Mouse (Mus musculus) liver, embryonic 11.5 days (tissue): ENCODE measurements around the gene Kdelc2. TPM values are rescaled to one million over a fixed set of nuclear protein-coding genes. Genes with fewer than 3 reads are reported as not detected.

Experiments used
- ATAC-seq: fragments of 200-750 bp; cut with Nextera tagmentation; replicated peaks from 2 replicates; pipeline ENCODE4 v1.8.0; 2017; ENCODE audit warnings: moderate number of reproducible peaks, mild to moderate bottlenecking, moderate TSS enrichment, moderate library complexity; ENCODE audit not compliant: low FRiP score
- DNase-seq: peaks from one replicate; pipeline ENCODE4 v3.0.0-alpha.2; 2017; ENCODE audit warnings: low spot score
- H3K27ac ChIP-seq: fragments of 300-500 bp; sonication (generic); 2 replicates; pipeline ENCODE4 v1.5.1; 2014; ENCODE audit warnings: mild to moderate bottlenecking, low read depth, low read length, control low read depth
- H3K27me3 ChIP-seq: fragments of 300-500 bp; sonication (generic); replicated peaks from 2 replicates; pipeline ENCODE4 v1.6.1; 2014; ENCODE audit warnings: low read length, mixed read lengths; ENCODE audit not compliant: control insufficient read depth, insufficient read depth
- H3K36me3 ChIP-seq: fragments of 300-500 bp; sonication (generic); 2 replicates; pipeline ENCODE4 v1.6.1; 2014; ENCODE audit warnings: mild to moderate bottlenecking, low read length, moderate library complexity, mixed read lengths; ENCODE audit not compliant: control insufficient read depth, insufficient read depth
- H3K4me1 ChIP-seq: fragments of 300-500 bp; sonication (generic); replicated peaks from 2 replicates; pipeline ENCODE4 v1.6.1; 2014; ENCODE audit warnings: low read length, mixed read lengths; ENCODE audit not compliant: control insufficient read depth, insufficient read depth
- H3K4me2 ChIP-seq: fragments of 300-500 bp; sonication (generic); 2 replicates; pipeline ENCODE4 v1.6.1; 2014; ENCODE audit warnings: mild to moderate bottlenecking, control low read depth, moderate library complexity
- H3K4me3 ChIP-seq: fragments of 300-500 bp; sonication (generic); 2 replicates; pipeline ENCODE4 v1.5.1; 2014; ENCODE audit warnings: low read depth, low read length, control low read depth
- H3K9ac ChIP-seq: fragments of 300-500 bp; sonication (generic); 2 replicates; pipeline ENCODE4 v1.6.1; 2014; ENCODE audit warnings: low read depth, low read length, control low read depth
- H3K9me3 ChIP-seq: fragments of 300-500 bp; sonication (generic); 2 replicates; pipeline ENCODE4 v1.6.1; 2016; ENCODE audit warnings: low read length, inconsistent platforms, mixed read lengths; ENCODE audit not compliant: control insufficient read depth
- WGBS: fragments of 180-500 bp; shearing (Covaris S2); extraction: QIAGEN DNeasy Blood & Tissue Kit; methylation state at CpG from one replicate; pipeline ENCODE4 v1.1.7; 2014; 5-methylcytosine and 5-hydroxymethylcytosine counted together
- polyA plus RNA-seq: library from polyadenylated mRNA; unstranded; fragments of >200 nt; fragmentation: Nextera tagmentation; extraction: Ambion mirVana; gene quantifications from 2 replicates; pipeline ENCODE4 v1.2.1, GENCODE M21; 2014

The Kdelc2 gene
- polyA plus RNA-seq, 1 experiment from 2014 or later: 11.2 TPM

GRCm38 (mm10) chr9:53377597-53377996 is 6.2 kb upstream of the Kdelc2 start:
- no peak for ATAC-seq
- H3K4me1 ChIP-seq: no peaks in the 10 kb centered on the region
- WGBS: 49% methylated on average over 5 of the region's 5 CpGs
- H3K9me3 ChIP-seq: no peaks in the 10 kb centered on the region
- DNase-seq: no peak
- no peak overlapping the region for H3K4me3 ChIP-seq
- H3K9ac ChIP-seq: no peak overlapping the region
- no peaks in the 10 kb centered on the region for H3K27me3 ChIP-seq
- no peaks in the 10 kb centered on the region for H3K36me3 ChIP-seq
- no peak overlapping the region for H3K27ac ChIP-seq
- H3K4me2 ChIP-seq: no peak overlapping the region

- no peaks in the 10 kb centered on the region for H3K27me3 ChIP-seq
- H3K27ac ChIP-seq: no peak overlapping the region
- no peak for DNase-seq
- no peak overlapping the region for H3K4me3 ChIP-seq
- no peak overlapping the region for H3K4me2 ChIP-seq
- no peaks in the 10 kb centered on the region for H3K4me1 ChIP-seq
- H3K9me3 ChIP-seq: no peaks in the 10 kb centered on the region
- no peak for ATAC-seq
- H3K9ac ChIP-seq: no peak overlapping the region
- H3K36me3 ChIP-seq: no peaks in the 10 kb centered on the region
- WGBS: 81% methylated on average over 3 of the region's 3 CpGs
Measured at GRCm38 (mm10) chr9:53378171-53378570, 5.7 kb upstream of the Kdelc2 start.

GRCm38 (mm10) chr9:53380595-53380994 is 3.2 kb upstream of the Kdelc2 start:
- H3K4me2 ChIP-seq: no peak overlapping the region
- H3K27ac ChIP-seq: no peak overlapping the region
- H3K4me3 ChIP-seq: no peak overlapping the region
- no peak overlapping the region for H3K9ac ChIP-seq
- no peaks in the 10 kb centered on the region for H3K9me3 ChIP-seq
- H3K4me1 ChIP-seq: no peaks in the 10 kb centered on the region
- 55% methylated on average over 2 of the region's 2 CpGs for WGBS
- no peaks in the 10 kb centered on the region for H3K36me3 ChIP-seq
- DNase-seq (no peak), ATAC-seq (no peak)
- no peaks in the 10 kb centered on the region for H3K27me3 ChIP-seq

GRCm38 (mm10) chr9:53381113-53381615 is 2.7 kb upstream of the Kdelc2 start:
- WGBS: 78% methylated on average over 5 of the region's 5 CpGs

GRCm38 (mm10) chr9:53384873-53385272 is 1.0 kb downstream of the Kdelc2 start:
- peak overlapping the region; percentile 85 for H3K27ac ChIP-seq
- H3K4me2 ChIP-seq: peak overlapping the region; percentile 96
- no peak for ATAC-seq
- peak overlapping the region; percentile 68 for H3K4me3 ChIP-seq
- peak overlapping the region; percentile 78 for H3K9ac ChIP-seq
- DNase-seq: peak; percentile 42
- no peaks in the 10 kb centered on the region for H3K4me1 ChIP-seq
- H3K27me3 ChIP-seq: no peaks in the 10 kb centered on the region
- no peaks in the 10 kb centered on the region for H3K9me3 ChIP-seq
- WGBS: 18% methylated on average over 8 of the region's 8 CpGs
- no peaks in the 10 kb centered on the region for H3K36me3 ChIP-seq

More at GRCm38 (mm10) chr9:53381113-53381615, 2.7 kb upstream of the Kdelc2 start:
- no peak overlapping the region for H3K4me2 ChIP-seq
- no peaks in the 10 kb centered on the region for H3K27me3 ChIP-seq
- H3K4me3 ChIP-seq: no peak overlapping the region
- no peak overlapping the region for H3K9ac ChIP-seq
- ATAC-seq: no peak
- no peaks in the 10 kb centered on the region for H3K4me1 ChIP-seq
- no peak for DNase-seq
- H3K36me3 ChIP-seq: no peaks in the 10 kb centered on the region
- H3K27ac ChIP-seq: no peak overlapping the region
- H3K9me3 ChIP-seq: no peaks in the 10 kb centered on the region

- no peaks in the 10 kb centered on the region for H3K36me3 ChIP-seq
- DNase-seq: no peak
- no peaks in the 10 kb centered on the region for H3K9me3 ChIP-seq
- H3K27ac ChIP-seq: no peak overlapping the region
- no peaks in the 10 kb centered on the region for H3K4me1 ChIP-seq
- H3K4me2 ChIP-seq: no peak overlapping the region
- no peaks in the 10 kb centered on the region for H3K27me3 ChIP-seq
- H3K9ac ChIP-seq: no peak overlapping the region
- no peak for ATAC-seq
- WGBS: 52% methylated on average over 2 of the region's 2 CpGs
- no peak overlapping the region for H3K4me3 ChIP-seq
Measured at GRCm38 (mm10) chr9:53387431-53387830, 3.6 kb downstream of the Kdelc2 start.

DNA sequence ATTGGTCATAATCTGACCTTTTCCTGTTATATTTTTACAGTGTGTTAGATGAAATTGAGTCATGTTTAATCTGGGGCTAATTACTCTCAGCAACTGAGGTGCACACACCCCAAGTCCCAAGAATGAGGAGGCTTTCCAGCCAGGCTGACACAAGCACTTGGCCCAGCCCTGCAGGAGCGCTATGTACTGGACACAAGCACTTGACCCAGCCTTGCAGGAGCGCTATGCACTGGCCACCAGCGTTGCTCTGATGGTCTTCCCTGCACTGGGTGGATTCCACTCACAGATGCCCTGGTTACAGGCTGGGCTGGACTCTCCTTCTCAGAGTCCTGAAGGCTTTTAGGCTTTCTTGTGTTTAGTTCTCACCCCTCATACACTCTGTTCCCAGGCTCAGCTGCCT is 5.3 kb downstream of the Kdelc2 start:
- Histone ChIP-seq H3K27ac (no peak overlapping the region), H3K4me1 (no peaks in the 10 kb centered on the region), H3K4me2 (no peak overlapping the region), H3K4me3 (no peak overlapping the region), H3K9ac (no peak overlapping the region), H3K9me3 (no peaks in the 10 kb centered on the region), H3K36me3 (no peaks in the 10 kb centered on the region), H3K27me3 (no peaks in the 10 kb centered on the region)
- WGBS: 85% methylated on average over 3 of the region's 3 CpGs
- DNase-seq: no peak
- ATAC-seq: no peak

GRCm38 (mm10) chr9:53390136-53390535 is 6.3 kb downstream of the Kdelc2 start:
- no peaks in the 10 kb centered on the region for H3K4me1 ChIP-seq
- H3K4me3 ChIP-seq: no peak overlapping the region
- DNase-seq (no peak), ATAC-seq (no peak)
- no peak overlapping the region for H3K4me2 ChIP-seq
- no peak overlapping the region for H3K9ac ChIP-seq
- H3K36me3 ChIP-seq: no peaks in the 10 kb centered on the region
- H3K27me3 ChIP-seq: no peaks in the 10 kb centered on the region
- 71% methylated on average over 7 of the region's 7 CpGs for WGBS
- H3K27ac ChIP-seq: no peak overlapping the region
- no peaks in the 10 kb centered on the region for H3K9me3 ChIP-seq

- H3K4me1 ChIP-seq: peaks cover 3% of the 10 kb centered on the region; the same call in 1 of the 2 replicates
- ATAC-seq: no peak; the same call in 1 of the 2 replicates
- no peaks in the 10 kb centered on the region for H3K27me3 ChIP-seq
- no peak overlapping the region for H3K27ac ChIP-seq
- no peaks in the 10 kb centered on the region for H3K36me3 ChIP-seq
- H3K4me3 ChIP-seq: no peak overlapping the region
- no peak overlapping the region for H3K9ac ChIP-seq
- WGBS: 67% methylated on average over 13 of the region's 13 CpGs
- H3K4me2 ChIP-seq: no peak overlapping the region
- no peaks in the 10 kb centered on the region for H3K9me3 ChIP-seq
- DNase-seq: no peak
Measured at GRCm38 (mm10) chr9:53397685-53398387, 14.0 kb downstream of the Kdelc2 start.
